Mouse (Mus musculus) kidney, postnatal 14 days (tissue): ENCODE measurements around the gene Hfe.
"Not testable (repeated sequence)": the region's sequence is repeated elsewhere in the genome, so short reads cannot be mapped to it uniquely, and the experiment has no call there.

Source experiments
- DNase-seq: peaks from one replicate; pipeline ENCODE4 v3.0.0; 2022; ENCODE audit warnings: mixed read lengths

The Hfe gene

DNA sequence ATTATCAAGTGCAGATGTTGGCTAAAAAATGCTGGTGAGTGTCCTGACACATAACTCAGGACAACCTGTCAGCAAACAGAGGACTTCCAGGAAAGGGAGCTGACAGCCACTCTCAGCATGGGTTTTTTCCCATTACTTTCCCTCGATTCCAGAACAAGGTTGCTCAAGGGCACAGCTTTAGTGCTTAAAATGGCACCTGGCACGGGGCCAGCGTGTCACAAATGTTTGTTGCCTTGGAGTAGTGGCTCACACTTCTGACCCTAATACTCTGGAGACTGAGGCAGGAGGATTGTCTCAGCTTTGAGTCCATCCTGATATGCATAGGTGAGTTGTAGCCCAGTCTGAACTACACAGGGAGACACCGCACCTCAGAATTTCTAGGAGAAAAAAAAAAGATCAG, 2.0 kb downstream of the Hfe start:
- DNase-seq: no peak

DNA sequence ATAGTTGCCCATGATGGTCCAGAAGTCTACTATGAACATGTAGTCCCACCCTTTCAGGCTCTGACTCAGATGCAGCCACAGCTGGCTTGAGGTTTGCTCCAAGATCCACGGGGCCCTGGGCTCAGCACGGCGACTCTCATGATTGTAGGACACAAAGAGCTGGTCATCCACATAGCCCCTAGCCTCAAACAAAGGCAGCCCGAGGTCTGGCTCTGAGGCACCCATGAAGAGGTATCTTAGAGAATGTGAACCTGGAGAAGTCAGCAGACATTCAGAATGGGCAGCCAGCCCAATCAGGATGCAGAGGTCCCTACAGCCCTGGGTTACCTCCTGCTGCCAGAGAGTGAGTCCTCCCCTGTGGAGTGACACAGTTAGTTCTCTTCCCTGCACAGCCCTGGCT, 2.6 kb downstream of the Hfe start:
- DNase-seq: no peak

DNA sequence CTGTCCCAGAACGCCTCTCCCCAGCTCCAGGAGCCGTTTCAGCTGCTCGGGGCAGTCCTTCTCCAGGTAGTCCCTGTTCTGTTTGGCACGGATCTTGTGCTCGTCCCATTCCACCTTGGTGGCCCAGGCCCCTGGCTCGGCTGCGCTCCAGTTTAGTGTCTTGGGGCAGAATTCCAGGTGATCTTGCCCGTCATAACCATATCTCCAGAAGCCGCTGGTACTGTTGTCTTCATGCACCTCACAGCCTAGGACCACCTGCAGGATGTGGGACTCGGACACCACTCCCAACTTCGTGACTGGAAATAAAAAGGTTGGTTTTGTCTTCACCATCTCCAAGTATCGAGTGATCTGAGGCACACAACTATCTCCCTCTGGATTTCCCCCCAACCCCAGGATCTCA, 3.9 kb downstream of the Hfe start:
- no peak for DNase-seq

DNA sequence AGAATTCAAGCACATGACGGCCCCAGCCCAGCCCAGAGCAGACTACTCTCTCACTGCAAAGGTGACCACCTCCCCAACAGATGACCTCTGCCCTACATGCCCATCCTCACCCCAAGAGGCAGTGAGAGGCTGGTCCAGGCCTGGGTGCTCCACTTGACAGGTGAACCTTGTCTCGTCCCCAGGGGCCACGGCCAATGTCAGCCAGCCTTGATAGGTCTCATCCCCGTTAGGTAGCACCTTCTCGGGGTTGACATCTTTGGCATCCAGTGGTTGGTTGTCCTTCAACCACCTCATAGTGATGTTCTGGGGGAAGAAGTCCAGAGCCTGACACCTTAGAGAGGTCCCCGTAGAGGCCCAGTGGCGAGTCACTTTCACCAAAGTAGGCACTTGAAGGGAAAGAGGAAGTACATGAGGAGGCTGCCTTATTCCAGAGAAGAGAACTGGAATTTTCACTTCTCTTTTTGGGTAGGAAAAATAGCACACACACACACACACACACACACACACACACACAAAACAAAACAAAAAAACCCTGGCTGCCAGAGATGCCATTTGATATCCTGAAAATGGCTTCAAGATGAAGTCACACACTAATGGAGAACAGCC, 4.8 kb downstream of the Hfe start:
- DNase-seq: no peak

DNA sequence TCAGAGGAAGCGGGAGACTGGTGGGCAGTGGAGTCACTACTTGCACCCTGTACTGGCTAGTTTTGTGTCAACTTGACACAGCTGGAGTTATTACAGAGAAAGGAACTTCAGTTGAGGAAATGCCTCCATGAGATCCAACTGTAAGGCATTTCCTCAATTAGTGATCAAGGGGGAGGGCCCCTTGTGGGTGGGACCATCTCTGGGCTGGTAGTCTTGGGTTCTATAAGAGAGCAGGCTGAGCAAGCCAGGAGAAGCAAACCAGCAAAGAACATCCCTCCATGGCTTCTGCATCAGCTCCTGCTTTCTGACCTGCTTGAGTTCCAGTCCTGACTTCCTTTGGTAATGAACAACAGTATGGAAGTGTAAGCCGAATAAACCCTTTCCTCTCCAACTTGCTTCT, 7.9 kb downstream of the Hfe start:
- DNase-seq: not testable (repeated sequence)

DNA sequence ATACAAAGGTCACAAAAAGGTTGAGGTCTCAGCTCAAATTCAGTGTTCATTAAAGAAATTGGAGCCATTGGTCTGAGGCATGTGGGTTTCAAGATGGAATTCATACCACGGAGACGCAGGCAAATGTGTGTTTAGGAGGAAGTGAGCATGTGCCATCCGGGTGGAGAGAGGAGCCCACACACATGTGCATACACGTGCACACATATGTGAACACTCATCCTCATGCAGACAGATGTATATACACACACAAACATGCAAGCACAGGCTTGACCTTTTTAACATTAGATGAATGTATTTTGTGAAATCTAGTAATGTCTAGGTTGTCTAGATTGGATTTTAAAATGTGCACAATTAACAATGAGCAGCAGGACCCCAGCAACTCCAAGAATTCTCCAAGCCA, 8.4 kb downstream of the Hfe start:
- DNase-seq: no peak

DNA sequence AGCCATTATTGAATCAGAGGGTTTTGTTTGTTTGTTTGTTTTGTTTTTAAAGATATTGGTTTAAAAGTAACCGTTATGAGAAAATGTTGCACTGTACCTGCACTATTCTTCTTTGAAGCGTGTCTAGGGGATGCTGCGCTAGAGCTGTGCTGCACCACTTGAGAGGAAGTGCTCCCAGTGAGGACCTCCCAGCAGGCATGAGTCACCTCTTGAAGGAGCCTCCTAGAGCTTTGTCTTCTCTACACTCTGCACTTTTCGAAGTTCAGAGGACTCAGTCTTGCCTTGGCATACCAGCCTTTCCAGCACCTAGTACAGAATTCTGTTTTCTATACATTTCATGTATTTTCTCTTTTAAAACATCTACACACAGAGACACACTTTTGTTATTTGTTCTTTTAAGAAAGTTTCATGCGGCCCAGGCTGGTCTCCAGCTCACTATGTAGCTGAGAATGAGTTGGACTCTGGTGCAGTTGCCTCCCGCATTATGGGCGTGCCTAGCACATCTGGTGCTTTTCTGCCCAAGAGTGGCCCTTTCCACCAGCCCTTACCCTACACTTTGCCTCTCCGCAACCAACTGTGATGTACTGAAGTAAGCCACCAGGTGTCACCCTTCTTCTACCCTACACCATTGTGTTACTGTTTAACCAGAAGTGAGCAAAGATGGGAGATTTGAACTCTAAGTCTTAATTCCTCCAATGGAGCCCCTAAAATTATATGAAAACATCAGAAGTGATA, 9.7 kb downstream of the Hfe start:
- peak; percentile 84 for DNase-seq

DNA sequence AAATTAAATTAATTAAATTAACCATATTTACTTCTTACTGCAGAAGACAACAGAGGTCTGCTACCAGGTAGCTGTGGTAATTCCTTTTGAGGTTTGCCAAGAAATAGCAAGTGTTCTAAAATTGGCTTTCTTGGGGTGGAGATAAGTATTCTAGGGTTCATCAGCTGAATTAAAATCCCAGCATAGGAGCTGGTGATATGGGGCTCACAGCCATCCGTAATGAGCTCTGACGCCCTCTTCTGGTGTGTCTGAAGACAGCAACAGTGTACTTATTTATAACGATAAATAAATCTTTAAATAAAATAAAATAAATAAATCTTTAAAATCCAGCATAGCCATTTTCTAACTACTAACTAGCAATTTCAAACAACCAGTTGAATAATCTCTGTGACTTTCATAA, 10.9 kb downstream of the Hfe start:
- DNase-seq: no peak

DNA sequence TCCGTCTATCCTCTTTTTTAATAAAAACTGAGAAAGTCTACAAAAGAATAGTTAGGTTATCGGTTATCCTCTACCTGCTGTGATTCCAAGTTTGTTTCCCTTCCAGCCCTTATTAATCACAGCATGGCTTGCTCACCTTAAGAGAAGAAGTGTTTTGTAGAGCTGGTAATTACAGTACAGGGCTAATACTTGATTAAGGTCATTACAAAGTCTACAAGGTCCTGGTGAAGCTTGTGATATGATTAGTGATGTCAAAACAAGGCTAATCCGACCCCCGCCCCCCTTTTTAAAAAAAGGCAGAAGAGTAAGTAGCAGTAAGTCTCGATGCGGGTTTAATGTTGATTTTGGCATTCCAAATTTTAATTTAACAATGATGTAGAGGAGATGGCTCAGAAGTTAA, 11.7 kb downstream of the Hfe start:
- no peak for DNase-seq

DNA sequence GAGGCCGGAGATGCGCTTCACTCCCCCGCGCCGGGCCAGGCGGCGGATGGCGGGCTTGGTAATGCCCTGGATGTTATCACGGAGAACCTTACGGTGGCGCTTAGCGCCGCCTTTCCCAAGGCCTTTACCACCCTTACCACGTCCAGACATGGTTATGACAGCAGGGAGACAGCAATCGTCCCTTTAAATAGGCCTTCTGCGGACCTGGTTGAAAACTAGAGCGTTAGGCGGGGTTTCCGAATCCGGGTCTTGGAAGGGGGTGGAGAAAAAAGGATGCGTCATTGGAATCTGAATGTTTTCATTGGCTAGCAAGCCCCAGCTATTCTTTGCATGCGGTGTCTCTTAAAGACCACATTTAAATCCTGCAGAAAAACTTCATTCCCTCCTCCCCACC, 12.4 kb downstream of the Hfe start, which contains the start of gene Hist1h4c:
TSS of gene Hist1h4c (minus strand) at position 155 of the 394 bp plus-strand sequence.
- peak; percentile 98 for DNase-seq

DNA sequence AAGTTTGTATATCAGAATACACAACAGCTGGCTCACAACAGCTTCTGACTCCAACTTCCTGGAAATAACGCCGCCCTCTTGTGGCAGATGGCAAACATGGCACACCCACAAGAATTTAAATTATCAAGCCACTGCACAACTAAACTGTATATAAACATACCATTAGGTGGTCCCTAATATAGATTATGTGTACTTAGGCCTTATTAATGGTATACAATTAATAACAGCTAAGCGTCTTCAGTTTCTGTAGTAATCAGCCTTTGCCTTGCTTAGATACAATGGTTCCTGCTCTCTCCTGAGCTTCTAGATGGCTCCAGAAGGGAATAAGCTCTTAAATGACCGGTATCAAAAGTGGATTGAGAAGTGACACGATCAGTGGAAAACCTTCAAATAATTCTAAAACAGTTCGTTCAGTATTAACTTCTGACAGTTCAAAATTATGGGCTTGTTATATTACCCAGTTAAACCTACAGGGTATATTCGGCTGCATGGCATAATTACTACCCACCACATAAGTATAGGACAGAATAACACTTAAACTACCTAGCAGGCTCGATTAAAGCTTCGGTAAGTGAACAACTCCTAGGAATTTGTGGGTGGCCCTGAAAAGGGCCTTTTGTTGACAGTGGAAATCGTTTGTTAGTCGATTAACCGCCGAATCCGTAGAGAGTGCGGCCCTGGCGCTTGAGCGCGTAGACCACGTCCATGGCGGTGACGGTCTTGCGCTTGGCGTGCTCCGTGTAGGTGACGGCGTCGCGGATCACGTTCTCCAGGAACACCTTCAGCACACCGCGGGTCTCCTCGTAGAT, 13.0 kb downstream of the Hfe start:
- DNase-seq: peak; percentile 65

DNA sequence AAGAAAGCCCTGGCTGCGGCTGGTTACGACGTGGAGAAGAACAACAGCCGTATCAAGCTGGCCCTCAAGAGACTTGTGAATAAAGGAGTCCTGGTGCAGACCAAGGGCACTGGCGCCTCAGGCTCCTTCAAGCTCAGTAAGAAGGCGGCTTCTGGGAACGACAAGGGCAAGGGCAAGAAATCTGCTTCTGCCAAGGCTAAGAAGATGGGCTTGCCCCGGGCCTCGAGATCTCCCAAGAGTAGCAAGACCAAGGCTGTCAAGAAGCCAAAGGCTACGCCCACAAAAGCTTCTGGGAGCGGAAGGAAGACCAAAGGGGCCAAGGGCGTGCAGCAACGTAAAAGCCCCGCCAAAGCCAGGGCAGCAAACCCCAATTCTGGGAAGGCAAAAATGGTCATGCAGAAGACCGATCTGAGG, 14.6 kb downstream of the Hfe start:
- DNase-seq: no peak

DNA sequence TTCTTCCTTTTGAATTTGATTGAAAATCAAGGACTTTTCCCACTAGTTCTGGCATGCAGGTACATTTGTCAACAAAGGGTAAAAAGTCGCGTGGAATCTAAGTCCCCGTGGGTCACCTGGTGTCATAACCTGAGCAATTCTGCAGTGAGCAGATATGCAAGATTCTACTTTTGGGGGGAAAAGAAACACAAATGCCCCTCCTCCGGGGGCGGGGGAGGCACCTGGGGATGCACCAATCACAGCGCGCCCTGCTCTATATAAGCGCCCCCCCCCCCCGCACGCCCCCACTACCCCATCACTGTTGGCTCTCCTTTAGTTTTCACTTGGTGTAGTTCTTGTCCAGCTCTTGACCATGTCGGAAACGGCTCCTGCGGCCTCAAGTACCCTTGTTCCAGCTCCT, 15.1 kb downstream of the Hfe start, which contains the start of gene Hist1h1t:
TSS of gene Hist1h1t (plus strand) at position 301 of the 400 bp plus-strand sequence.
- DNase-seq: no peak

DNA sequence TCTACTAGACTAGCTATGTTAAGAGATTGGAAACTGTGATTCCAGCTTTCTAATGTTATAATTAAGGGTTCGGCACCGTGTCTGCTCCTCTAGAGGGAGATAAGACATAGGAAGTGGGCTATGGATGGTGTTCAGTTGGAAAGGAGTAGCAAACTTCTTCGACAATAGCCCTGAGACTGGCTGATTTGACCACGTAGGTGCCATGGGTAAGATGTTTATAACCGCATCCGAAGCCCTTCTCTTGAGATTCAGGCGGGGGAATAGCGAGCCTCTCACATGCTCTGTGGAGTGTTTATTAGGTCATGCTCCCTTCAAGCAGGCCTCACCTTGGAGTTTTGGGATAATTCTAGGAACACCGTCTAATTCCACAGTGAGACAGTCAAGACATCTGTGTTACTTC, 15.7 kb downstream of the Hfe start:
- DNase-seq: no peak

DNA sequence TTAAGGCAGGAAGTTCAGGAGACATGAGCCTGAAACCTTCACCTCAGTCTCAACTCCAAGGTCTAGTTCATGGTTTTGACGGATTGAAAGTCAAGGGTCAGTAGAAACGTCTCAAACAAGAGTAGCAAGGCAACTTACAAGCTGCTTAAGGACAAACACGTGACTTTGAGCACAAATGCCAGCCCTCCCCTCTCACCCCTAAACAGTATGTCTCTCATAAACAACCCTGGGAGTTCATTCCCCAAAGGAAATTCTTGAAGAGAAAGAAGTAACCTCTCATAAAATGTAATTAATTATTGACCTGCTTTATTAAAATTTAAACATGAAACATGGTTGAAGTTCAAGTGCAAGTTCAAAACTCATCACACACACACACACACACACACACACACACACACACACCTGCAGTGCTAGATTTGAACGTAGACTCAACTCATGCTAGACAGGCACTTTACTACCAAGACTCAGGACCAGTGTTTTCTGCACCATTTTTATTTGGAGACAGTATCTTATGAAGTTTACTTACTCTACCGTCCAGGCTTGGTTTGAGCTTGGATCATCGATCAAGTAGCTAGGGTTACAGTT, 16.7 kb downstream of the Hfe start:
- DNase-seq: peak; percentile 68

DNA sequence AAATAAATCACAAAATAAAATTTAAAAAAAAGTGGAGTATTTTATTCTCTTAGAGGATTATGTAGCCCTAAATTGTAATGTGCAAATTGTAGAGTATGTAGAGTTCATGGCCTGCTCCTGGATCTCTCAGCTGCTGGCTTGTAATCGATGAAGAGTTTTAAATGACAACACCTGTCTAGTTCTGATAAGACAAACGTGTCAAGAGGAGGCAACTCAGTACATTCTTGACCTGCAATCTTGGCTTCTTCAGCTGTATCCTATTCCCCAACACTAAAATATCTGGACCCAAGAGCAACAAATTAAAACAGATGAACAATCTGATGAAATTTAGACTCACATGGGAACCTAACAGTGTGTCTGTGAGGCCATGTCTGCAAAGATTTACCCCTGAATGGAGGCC, 21.2 kb downstream of the Hfe start:
- no peak for DNase-seq

DNA sequence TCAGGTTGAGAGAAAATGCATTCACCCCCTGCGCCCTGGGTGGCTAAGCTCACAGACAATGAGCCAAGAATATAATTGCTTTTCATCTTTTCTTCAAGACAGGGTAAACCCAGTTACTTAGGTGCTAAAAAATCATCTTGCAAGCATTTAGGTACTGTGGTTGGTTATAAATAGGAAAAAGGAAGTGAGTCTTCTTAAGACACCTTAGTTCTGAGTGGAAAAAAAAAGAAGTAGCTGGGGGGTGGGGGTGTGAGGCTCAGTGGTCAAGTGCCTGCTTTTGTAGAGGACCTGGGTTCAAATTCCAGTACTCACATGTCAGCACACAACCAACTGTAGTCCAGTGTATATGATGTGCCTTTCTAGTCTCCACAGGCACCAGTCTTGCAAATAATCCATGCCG, 21.7 kb downstream of the Hfe start:
- no peak for DNase-seq

DNA sequence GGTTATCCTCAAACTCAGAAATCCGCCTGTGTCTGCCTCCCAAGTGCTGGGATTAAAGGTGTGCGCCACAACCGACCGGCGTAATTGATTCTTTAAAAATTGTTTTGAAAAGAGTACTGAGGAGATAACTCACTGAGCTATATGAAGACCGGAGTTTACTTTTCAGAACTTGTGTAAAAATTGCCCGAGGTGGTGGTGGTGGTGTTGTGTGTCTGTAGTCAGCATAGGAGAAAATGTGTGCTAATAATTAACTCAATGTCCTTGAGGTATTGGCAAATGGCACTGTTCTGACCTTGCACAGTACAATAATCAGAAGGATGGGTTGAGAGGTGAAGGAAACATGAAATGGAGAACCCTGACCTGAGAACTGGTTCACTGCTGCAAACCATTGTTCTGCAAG, 22.7 kb downstream of the Hfe start:
- no peak for DNase-seq

DNA sequence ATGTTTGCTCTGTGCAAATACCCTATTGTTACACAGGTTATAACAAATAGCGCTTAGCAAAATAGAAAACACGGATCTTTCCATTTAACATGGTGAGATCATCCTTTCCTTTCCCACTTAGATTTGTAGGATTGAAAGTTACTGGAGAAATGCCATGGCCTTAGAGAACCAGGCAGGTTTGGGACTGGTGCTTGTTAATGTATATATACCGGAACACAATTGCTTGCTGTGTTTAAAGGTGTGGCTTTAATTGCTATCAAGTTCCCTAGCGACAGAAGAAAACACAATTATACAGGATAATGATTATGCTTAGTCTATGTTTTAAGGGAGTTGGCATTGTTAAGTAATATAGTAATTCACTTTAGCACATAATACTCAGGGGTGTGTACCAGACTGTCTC, 23.5 kb downstream of the Hfe start:
- no peak for DNase-seq

DNA sequence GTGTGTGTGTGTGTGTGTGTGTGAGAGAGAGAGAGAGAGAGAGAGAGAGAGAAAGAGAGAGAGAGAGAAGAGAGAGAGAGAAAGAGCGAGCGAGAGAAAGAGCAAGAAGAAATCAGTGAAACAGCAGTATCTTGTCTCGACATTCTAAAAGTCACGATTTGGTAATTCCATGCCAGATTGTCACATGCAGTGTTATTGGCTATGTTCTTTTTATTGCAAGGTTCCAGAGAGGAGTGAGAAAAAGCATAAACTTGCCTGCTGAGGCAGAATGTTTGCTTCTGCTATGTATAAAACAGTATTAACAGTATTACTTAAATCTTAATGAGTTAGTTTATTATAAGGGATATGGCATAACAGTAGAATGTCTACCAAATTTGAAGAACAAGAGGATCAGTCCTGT, 24.7 kb downstream of the Hfe start:
- no peak for DNase-seq

DNA sequence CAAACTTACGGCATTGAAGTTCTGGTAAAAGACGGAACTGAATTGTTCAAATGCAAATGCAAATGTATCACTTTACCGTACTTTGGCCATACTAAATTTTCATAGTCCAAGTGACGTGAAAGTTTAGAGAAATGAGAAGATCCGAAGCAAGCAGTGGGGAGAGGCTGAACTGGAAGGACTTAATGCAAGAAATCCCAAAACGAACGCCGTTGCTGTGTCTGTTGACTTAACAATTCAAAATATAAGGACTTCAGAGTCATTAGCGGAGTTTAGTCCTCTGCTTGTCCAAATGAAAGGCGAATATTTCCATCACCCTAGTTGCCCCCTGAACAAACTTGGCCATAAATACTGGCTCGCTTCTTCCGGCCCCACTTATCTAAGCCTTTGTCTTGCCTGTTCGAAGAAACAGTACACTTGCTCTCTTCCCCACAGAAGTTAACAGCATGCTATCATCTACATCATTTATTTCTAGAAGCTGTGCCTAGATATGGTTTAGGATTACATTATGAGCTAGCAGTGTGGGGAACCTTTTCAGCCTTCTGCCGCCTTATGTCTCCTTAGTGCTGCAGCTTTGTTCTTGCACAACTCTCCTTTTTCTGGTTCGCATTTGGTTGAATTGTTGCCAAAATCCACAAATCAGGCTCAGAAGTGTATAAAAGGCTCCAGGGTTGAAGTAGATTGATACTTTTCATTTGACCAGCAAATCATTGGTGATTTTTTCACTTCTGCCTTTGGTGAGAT, 25.4 kb downstream of the Hfe start:
- peak; percentile 37 for DNase-seq

DNA sequence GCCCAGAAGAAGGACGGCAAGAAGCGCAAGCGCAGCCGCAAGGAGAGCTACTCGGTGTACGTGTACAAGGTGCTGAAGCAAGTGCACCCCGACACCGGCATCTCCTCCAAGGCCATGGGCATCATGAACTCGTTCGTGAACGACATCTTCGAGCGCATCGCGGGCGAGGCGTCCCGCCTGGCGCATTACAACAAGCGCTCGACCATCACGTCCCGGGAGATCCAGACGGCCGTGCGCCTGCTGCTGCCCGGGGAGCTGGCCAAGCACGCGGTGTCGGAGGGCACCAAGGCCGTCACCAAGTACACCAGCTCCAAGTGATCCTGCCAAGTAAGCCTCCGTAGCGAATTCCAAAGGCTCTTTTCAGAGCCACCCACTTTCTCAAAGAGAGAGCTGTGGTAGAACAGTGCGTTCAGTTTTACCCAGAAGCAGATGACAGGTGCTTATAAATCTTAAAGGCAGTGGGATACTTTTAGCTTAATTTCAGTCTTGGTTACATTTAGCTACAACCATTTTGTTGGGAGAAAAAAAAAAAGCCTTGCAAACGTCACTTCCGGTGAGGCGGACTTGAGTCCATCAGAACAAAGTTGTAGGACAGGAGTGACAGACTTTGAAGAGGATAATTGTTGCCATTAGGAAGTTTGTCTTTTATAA, 26.2 kb downstream of the Hfe start:
- DNase-seq: peak; percentile 73
